Mouse (Mus musculus): ENCODE measurements around the gene Fgfr2. TPM values are rescaled to one million over a fixed set of nuclear protein-coding genes. Genes with fewer than 3 reads are reported as not detected.

The Fgfr2 gene
- polyA plus RNA-seq, 1 experiment = 0.17 TPM

DNA sequence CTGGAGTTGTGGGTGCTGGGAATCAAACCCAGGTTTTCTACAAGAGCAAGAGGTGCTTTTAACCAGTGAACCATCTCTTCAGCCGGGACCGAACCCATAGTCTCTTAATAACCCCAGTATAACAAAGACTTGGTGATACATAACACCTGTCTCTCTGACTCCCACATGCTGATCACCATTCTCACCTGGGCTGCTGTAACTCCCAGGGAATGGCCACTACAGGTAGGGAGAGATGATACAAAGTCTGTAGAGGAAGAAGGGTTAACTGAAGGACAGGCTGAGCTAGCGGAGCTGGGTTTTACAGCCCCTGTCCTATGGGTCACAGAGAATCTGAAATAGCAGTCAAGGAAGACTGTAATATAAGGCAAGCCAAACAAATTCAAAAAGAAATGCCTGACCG is 2580.0 kb downstream of the Fgfr2 start:
- TF ChIP-seq CEBPB (IDR thresholded peaks at IDR 0.05; ENCODE audit: insufficient read depth, poor library complexity, severe bottlenecking) (no peak), MYOD1 (IDR thresholded peaks at IDR 0.05; ENCODE audit: control insufficient read depth in 1 of 3, insufficient read length in 2 of 3, low read depth in 2 of 3) (no peak), MAX (IDR thresholded peaks at IDR 0.05; ENCODE audit: low read depth) (no peak), TCF12 (IDR thresholded peaks at IDR 0.05; ENCODE audit: insufficient read depth, poor library complexity, severe bottlenecking) (no peak), E2F4 (IDR thresholded peaks at IDR 0.05; ENCODE audit: insufficient read depth) (no peak), POLR2AphosphoS2 (IDR thresholded peaks at IDR 0.05; ENCODE audit: insufficient read length, low read depth) (no peak), POLR2A (IDR thresholded peaks at IDR 0.05; ENCODE audit: insufficient read length, low read depth) (no peak), REST (IDR thresholded peaks at IDR 0.05; ENCODE audit: insufficient read depth, insufficient read length) (no peak), TCF3 (IDR thresholded peaks at IDR 0.05; ENCODE audit: insufficient read length, low read depth) (no peak), SRF (IDR thresholded peaks at IDR 0.05; ENCODE audit: control insufficient read depth, insufficient read length, low read depth) (no peak), MYOG (IDR thresholded peaks at IDR 0.05; ENCODE audit: control insufficient read depth in 1 of 3, insufficient read depth in 1 of 3, insufficient read length in 2 of 3, low read depth in 2 of 3) (no peak), USF1 (IDR thresholded peaks at IDR 0.05; ENCODE audit: low read depth) (no peak)

DNA sequence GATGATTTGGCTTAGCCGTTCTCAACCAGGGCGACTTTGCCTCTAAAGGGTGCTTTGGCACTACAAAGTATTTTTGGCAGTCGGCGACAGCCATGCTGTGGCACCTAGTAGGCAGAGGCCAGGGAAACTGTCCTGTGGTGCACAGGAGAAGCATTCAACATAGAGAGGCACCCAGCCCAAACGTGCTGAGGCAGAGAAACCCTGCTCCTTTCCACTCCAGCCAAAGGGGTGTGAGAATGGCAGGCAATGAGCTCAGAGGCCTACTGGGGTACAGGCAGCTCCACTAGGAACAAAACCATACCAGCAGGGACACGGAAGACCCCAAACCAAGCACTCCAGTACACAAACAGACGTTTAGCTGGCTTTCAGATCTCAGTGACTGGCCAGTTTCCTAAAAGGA is 2583.0 kb downstream of the Fgfr2 start:
- H3K4me2 ChIP-seq (ENCODE audit: low read depth) = no peak overlapping the region
- H3K36me3 ChIP-seq (ENCODE audit: control insufficient read depth, insufficient read depth) = peaks cover 8% of the 10 kb centered on the region
- no peak for TF ChIP-seq E2F4 (IDR thresholded peaks at IDR 0.05; ENCODE audit: insufficient read depth)
- no peak for TF ChIP-seq SRF (IDR thresholded peaks at IDR 0.05; ENCODE audit: control insufficient read depth, insufficient read length, low read depth)
- no peak for TF ChIP-seq POLR2AphosphoS2 (IDR thresholded peaks at IDR 0.05; ENCODE audit: insufficient read length, low read depth)
- TF ChIP-seq REST (IDR thresholded peaks at IDR 0.05; ENCODE audit: insufficient read depth, insufficient read length) = no peak
- no peak for TF ChIP-seq TCF12 (IDR thresholded peaks at IDR 0.05; ENCODE audit: insufficient read depth, poor library complexity, severe bottlenecking)
- no peak for TF ChIP-seq CEBPB (IDR thresholded peaks at IDR 0.05; ENCODE audit: insufficient read depth, poor library complexity, severe bottlenecking)
- no peak for TF ChIP-seq POLR2A (IDR thresholded peaks at IDR 0.05; ENCODE audit: insufficient read length, low read depth)
- TF ChIP-seq USF1 (IDR thresholded peaks at IDR 0.05; ENCODE audit: low read depth) = no peak
- TF ChIP-seq MYOD1 (IDR thresholded peaks at IDR 0.05; ENCODE audit: control insufficient read depth in 1 of 3, insufficient read length in 2 of 3, low read depth in 2 of 3) = no peak
- no peak for TF ChIP-seq MAX (IDR thresholded peaks at IDR 0.05; ENCODE audit: low read depth)
- TF ChIP-seq MYOG (IDR thresholded peaks at IDR 0.05; ENCODE audit: control insufficient read depth in 1 of 3, insufficient read depth in 1 of 3, insufficient read length in 2 of 3, low read depth in 2 of 3) = no peak
- no peak for TF ChIP-seq TCF3 (IDR thresholded peaks at IDR 0.05; ENCODE audit: insufficient read length, low read depth)
- H3K27me3 ChIP-seq (ENCODE audit: control insufficient read depth, insufficient read depth, insufficient read length) = no peaks in the 10 kb centered on the region
- H3ac ChIP-seq (ENCODE audit: control insufficient read depth, insufficient read length) = no peak overlapping the region
- H3K4me3 ChIP-seq = no peak overlapping the region
- peaks cover 23% of the 10 kb centered on the region for H3K79me2 ChIP-seq (ENCODE audit: control insufficient read depth, insufficient read depth)

More for the DNA sequence above, 2580.0 kb downstream of the Fgfr2 start:
- H3ac ChIP-seq (ENCODE audit: control insufficient read depth, insufficient read length) = no peak overlapping the region
- no peak overlapping the region for H3K4me3 ChIP-seq
- no peak overlapping the region for H3K4me2 ChIP-seq (ENCODE audit: low read depth)
- no peaks in the 10 kb centered on the region for H3K27me3 ChIP-seq (ENCODE audit: control insufficient read depth, insufficient read depth, insufficient read length)
- peaks cover 37% of the 10 kb centered on the region for H3K79me2 ChIP-seq (ENCODE audit: control insufficient read depth, insufficient read depth)
- peaks cover 3% of the 10 kb centered on the region for H3K36me3 ChIP-seq (ENCODE audit: control insufficient read depth, insufficient read depth)

DNA sequence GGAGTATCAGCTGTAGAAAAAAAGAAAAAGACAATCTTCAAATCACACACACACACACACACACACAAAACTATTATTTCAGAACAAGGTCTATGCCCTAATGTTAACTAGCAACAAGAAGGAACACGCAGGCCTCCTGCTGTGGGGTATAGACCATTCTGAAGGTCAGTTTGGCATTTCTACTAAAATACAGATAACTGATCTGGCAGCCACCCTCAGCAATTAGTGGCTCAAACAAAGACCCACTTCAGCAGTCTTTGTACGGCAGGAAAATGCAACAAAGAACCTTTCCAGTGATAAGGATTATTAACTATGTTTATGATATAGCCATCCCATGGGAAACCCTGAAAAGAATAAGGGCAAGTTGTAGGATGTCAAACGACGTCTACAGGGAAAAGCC is 2586.1 kb downstream of the Fgfr2 start:
- Histone ChIP-seq H3ac (ENCODE audit: control insufficient read depth, insufficient read length) (no peak overlapping the region), H3K4me2 (ENCODE audit: low read depth) (no peak overlapping the region), H3K27me3 (ENCODE audit: control insufficient read depth, insufficient read depth, insufficient read length) (no peaks in the 10 kb centered on the region)

DNA sequence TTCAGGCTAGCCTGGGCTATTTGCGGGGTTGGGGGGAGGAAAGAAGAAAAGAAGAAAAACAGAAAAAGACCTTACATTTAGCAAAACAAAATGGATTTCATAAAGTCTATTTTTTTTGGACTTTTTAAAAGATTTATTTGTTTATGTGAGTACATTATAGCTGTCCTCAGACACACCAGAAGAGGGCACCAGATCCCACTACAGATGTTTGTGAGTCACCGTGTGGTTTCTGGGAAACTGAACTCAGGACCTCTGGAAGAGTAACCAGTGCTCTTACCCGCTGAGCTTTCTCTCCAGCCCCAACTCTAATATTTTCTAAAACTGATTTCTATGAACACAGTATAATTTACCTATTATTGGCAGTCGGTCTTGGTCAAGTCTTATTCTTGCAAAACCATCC is 2588.0 kb downstream of the Fgfr2 start:
- H3ac ChIP-seq (ENCODE audit: control insufficient read depth, insufficient read length) = no peak overlapping the region
- no peak overlapping the region for H3K4me2 ChIP-seq (ENCODE audit: low read depth)
- H3K27me3 ChIP-seq (ENCODE audit: control insufficient read depth, insufficient read depth, insufficient read length) = no peaks in the 10 kb centered on the region
- H3K79me2 ChIP-seq (ENCODE audit: control insufficient read depth, insufficient read depth) = no peaks in the 10 kb centered on the region
- H3K4me3 ChIP-seq = no peak overlapping the region
- peaks cover 26% of the 10 kb centered on the region for H3K36me3 ChIP-seq (ENCODE audit: control insufficient read depth, insufficient read depth)
- TF ChIP-seq MYOG (IDR thresholded peaks at IDR 0.05; ENCODE audit: control insufficient read depth in 1 of 3, insufficient read depth in 1 of 3, insufficient read length in 2 of 3, low read depth in 2 of 3) = no peak
- no peak for TF ChIP-seq CEBPB (IDR thresholded peaks at IDR 0.05; ENCODE audit: insufficient read depth, poor library complexity, severe bottlenecking)
- no peak for TF ChIP-seq MYOD1 (IDR thresholded peaks at IDR 0.05; ENCODE audit: control insufficient read depth in 1 of 3, insufficient read length in 2 of 3, low read depth in 2 of 3)
- TF ChIP-seq REST (IDR thresholded peaks at IDR 0.05; ENCODE audit: insufficient read depth, insufficient read length) = no peak
- TF ChIP-seq USF1 (IDR thresholded peaks at IDR 0.05; ENCODE audit: low read depth) = no peak
- no peak for TF ChIP-seq SRF (IDR thresholded peaks at IDR 0.05; ENCODE audit: control insufficient read depth, insufficient read length, low read depth)
- no peak for TF ChIP-seq MAX (IDR thresholded peaks at IDR 0.05; ENCODE audit: low read depth)
- TF ChIP-seq TCF3 (IDR thresholded peaks at IDR 0.05; ENCODE audit: insufficient read length, low read depth) = no peak
- no peak for TF ChIP-seq POLR2A (IDR thresholded peaks at IDR 0.05; ENCODE audit: insufficient read length, low read depth)
- no peak for TF ChIP-seq E2F4 (IDR thresholded peaks at IDR 0.05; ENCODE audit: insufficient read depth)
- TF ChIP-seq TCF12 (IDR thresholded peaks at IDR 0.05; ENCODE audit: insufficient read depth, poor library complexity, severe bottlenecking) = no peak
- TF ChIP-seq POLR2AphosphoS2 (IDR thresholded peaks at IDR 0.05; ENCODE audit: insufficient read length, low read depth) = no peak

More for the DNA sequence above, 2586.1 kb downstream of the Fgfr2 start:
- H3K36me3 ChIP-seq (ENCODE audit: control insufficient read depth, insufficient read depth) = peaks cover 16% of the 10 kb centered on the region
- no peaks in the 10 kb centered on the region for H3K79me2 ChIP-seq (ENCODE audit: control insufficient read depth, insufficient read depth)
- TF ChIP-seq MYOD1 (IDR thresholded peaks at IDR 0.05; ENCODE audit: control insufficient read depth in 1 of 3, insufficient read length in 2 of 3, low read depth in 2 of 3) (no peak), REST (IDR thresholded peaks at IDR 0.05; ENCODE audit: insufficient read depth, insufficient read length) (no peak), TCF3 (IDR thresholded peaks at IDR 0.05; ENCODE audit: insufficient read length, low read depth) (no peak), POLR2A (IDR thresholded peaks at IDR 0.05; ENCODE audit: insufficient read length, low read depth) (no peak), TCF12 (IDR thresholded peaks at IDR 0.05; ENCODE audit: insufficient read depth, poor library complexity, severe bottlenecking) (no peak), SRF (IDR thresholded peaks at IDR 0.05; ENCODE audit: control insufficient read depth, insufficient read length, low read depth) (no peak), POLR2AphosphoS2 (IDR thresholded peaks at IDR 0.05; ENCODE audit: insufficient read length, low read depth) (no peak), MAX (IDR thresholded peaks at IDR 0.05; ENCODE audit: low read depth) (no peak), CEBPB (IDR thresholded peaks at IDR 0.05; ENCODE audit: insufficient read depth, poor library complexity, severe bottlenecking) (no peak), USF1 (IDR thresholded peaks at IDR 0.05; ENCODE audit: low read depth) (no peak), E2F4 (IDR thresholded peaks at IDR 0.05; ENCODE audit: insufficient read depth) (no peak), MYOG (IDR thresholded peaks at IDR 0.05; ENCODE audit: control insufficient read depth in 1 of 3, insufficient read depth in 1 of 3, insufficient read length in 2 of 3, low read depth in 2 of 3) (no peak)
- no peak overlapping the region for H3K4me3 ChIP-seq
